Mouse (Mus musculus) midbrain, embryonic 16.5 days (tissue): ENCODE results near the gene 1700092M07Rik. TPM values are rescaled to one million over a fixed set of nuclear protein-coding genes. Genes with fewer than 3 reads are reported as not detected.

Experiments used
- ATAC-seq: fragments of 200-750 bp; cut with Nextera tagmentation; 2 replicates; pipeline ENCODE4 v1.8.0; 2017; ENCODE audit warnings: moderate TSS enrichment
- H3K27ac ChIP-seq: fragments of 300-500 bp; sonication (generic); 2 replicates; pipeline ENCODE4 v1.5.1; 2014; ENCODE audit warnings: mild to moderate bottlenecking, low read length, mixed read lengths
- H3K27me3 ChIP-seq: fragments of 300-500 bp; sonication (generic); 2 replicates; pipeline ENCODE4 v1.6.1; 2014; ENCODE audit warnings: low read depth, low read length, mixed read lengths; ENCODE audit not compliant: control insufficient read depth, insufficient read depth
- H3K36me3 ChIP-seq: fragments of 300-500 bp; sonication (generic); 2 replicates; pipeline ENCODE4 v1.6.1; 2014; ENCODE audit warnings: mild to moderate bottlenecking, low read length, moderate library complexity, mixed read lengths; ENCODE audit not compliant: control insufficient read depth, insufficient read depth
- H3K4me1 ChIP-seq: fragments of 300-500 bp; sonication (generic); 2 replicates; pipeline ENCODE4 v1.6.1; 2014; ENCODE audit warnings: mild to moderate bottlenecking, low read length, mixed read lengths; ENCODE audit not compliant: control insufficient read depth, insufficient read depth
- H3K4me2 ChIP-seq: fragments of 300-500 bp; sonication (generic); 2 replicates; pipeline ENCODE4 v1.6.1; 2014; ENCODE audit warnings: mild to moderate bottlenecking, low read length, mixed read lengths
- H3K4me3 ChIP-seq: fragments of 300-500 bp; sonication (generic); 2 replicates; pipeline ENCODE4 v1.5.1; 2014; ENCODE audit warnings: low read depth, mild to moderate bottlenecking, low read length, moderate library complexity, mixed read lengths
- H3K9ac ChIP-seq: fragments of 300-500 bp; sonication (generic); 2 replicates; pipeline ENCODE4 v1.6.1; 2014; ENCODE audit warnings: low read depth, low read length, mixed read lengths
- H3K9me3 ChIP-seq: fragments of 300-500 bp; sonication (generic); replicated peaks from 2 replicates; pipeline ENCODE4 v1.6.1; 2014; ENCODE audit warnings: mild to moderate bottlenecking, low read length, mixed read lengths; ENCODE audit not compliant: control insufficient read depth, poor library complexity, severe bottlenecking
- WGBS: fragments of 180-500 bp; shearing (Covaris S2); extraction: QIAGEN DNeasy Blood & Tissue Kit; methylation state at CpG from one replicate; pipeline ENCODE4 v1.1.7; 2014; 5-methylcytosine and 5-hydroxymethylcytosine counted together
- polyA plus RNA-seq: library from polyadenylated mRNA; unstranded; fragments of >200 nt; fragmentation: Nextera tagmentation; extraction: Ambion mirVana; gene quantifications from 2 replicates; pipeline ENCODE4 v1.2.1, GENCODE M21; 2015

1700092M07Rik gene
- polyA plus RNA-seq, 1 experiment from 2014 or later: 1.8 TPM

DNA sequence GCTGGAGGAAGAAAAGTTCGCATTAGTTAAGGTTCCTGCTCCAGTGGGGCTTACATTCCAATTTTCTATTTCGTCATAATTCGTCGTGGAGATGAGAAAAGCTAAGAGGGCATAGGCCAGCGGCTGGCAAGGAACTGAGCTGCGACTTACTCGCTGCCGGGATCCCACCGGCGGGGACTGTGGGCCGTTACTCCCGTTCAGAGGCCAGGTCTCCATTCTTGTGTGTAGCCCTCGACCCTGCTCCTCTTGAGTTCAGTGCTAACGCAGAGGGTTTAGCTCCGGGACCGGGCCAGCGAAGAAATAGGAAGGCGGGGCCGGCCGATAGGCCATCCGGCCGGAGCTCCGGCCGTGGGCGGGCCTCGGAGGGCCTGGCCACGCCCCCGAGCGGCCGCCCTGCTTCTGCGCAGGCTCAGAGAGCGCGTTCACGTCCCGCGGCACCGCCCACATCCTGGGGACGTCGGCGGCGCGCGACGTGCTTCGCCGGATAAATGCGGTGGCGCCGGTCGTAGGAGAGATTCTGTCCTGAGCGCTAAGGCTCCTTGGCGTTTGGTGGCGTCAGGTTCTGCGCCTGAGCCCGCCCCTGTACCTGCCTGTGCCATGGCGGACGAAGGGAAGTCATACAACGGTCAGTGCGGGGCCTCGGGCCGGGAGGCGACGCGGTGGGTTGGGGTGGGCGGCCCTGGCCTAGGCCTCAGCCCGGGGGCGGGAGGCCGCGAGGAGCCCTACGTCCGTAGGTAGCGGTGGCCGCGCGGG is 16.3 kb downstream of the 1700092M07Rik start, which contains the start of gene Nxf1:
Gene Nxf1, plus strand, starts transcription at position 439 of the 753 bp plus-strand sequence.
- Histone ChIP-seq H3K4me3 (peak within 1 kb of the TSS; percentile 100), H3K36me3 (peaks cover 7% of the 10 kb centered on the region), H3K4me2 (peak within 1 kb of the TSS; percentile 91), H3K27me3 (no peaks in the 10 kb centered on the region), H3K9ac (peak within 1 kb of the TSS; percentile 99), H3K9me3 (no peaks in the 10 kb centered on the region), H3K27ac (peak within 1 kb of the TSS; percentile 89), H3K4me1 (peaks cover 26% of the 10 kb centered on the region)
- peak; percentile 92 for ATAC-seq
- WGBS: under 1% methylated on average over 75 of the region's 75 CpGs

DNA sequence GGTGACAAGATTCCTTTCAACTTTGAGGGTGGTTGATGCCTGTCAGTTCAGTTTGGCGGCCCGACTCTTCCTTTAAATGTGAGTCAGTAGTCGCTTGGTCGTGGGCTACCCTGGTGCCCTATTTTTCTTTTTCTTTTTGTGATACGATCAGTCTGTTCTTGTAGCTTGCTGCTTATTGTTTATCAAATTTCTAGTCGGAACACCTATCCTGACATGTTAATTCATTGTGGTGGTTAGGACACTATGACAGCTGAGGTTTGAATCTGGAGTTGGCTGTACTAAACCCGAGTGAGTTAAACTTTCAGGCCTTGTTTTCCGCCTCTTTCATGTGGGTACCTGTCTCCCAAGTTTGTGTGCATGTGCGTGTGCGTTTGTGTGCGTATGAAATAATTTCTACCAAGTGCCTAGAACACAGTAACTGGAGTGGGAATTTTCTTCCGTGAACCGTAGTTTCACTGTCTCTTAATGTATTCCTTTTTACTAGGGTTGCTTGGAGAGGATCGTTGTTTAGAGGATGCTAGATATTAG is 17.0 kb downstream of the 1700092M07Rik start:
- Histone ChIP-seq H3K27me3 (no peaks in the 10 kb centered on the region), H3K4me3 (peak overlapping the region; percentile 100), H3K36me3 (peaks cover 7% of the 10 kb centered on the region), H3K27ac (peak overlapping the region; percentile 89), H3K9ac (peak overlapping the region; percentile 99), H3K9me3 (no peaks in the 10 kb centered on the region), H3K4me2 (peak overlapping the region; percentile 91), H3K4me1 (peaks cover 26% of the 10 kb centered on the region)
- ATAC-seq: peak; percentile 2; the same call in 1 of the 2 replicates
- 5% methylated on average over 14 of the region's 14 CpGs for WGBS

DNA sequence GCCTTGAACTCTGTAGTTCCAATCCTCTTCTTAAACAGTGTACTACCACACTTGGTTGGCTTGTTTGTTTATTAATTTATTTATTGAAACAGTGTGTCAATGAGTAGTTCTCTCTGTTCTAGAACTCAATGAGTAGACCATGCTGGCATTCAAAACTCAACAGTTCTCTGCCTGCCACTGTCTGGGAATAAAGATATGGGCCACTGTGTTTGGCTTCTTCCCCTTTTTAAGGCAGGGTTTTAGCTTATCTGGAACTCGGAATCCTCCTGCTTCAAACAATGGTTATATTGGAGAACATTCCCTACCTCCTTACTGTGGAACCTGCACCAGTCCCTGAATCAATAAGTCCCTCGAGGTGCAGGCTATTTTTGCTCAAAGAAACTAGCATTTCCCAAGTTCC is 18.4 kb downstream of the 1700092M07Rik start:
- no peak for ATAC-seq
- H3K27ac ChIP-seq: no peak overlapping the region
- H3K27me3 ChIP-seq: no peaks in the 10 kb centered on the region
- H3K4me3 ChIP-seq: no peak overlapping the region
- H3K36me3 ChIP-seq: peaks cover 14% of the 10 kb centered on the region
- H3K9ac ChIP-seq: no peak overlapping the region
- peak overlapping the region; percentile 91; the same call in 1 of the 2 replicates for H3K4me2 ChIP-seq
- WGBS: 85% methylated on average over 2 of the region's 2 CpGs
- H3K9me3 ChIP-seq: no peaks in the 10 kb centered on the region
- peaks cover 26% of the 10 kb centered on the region for H3K4me1 ChIP-seq

DNA sequence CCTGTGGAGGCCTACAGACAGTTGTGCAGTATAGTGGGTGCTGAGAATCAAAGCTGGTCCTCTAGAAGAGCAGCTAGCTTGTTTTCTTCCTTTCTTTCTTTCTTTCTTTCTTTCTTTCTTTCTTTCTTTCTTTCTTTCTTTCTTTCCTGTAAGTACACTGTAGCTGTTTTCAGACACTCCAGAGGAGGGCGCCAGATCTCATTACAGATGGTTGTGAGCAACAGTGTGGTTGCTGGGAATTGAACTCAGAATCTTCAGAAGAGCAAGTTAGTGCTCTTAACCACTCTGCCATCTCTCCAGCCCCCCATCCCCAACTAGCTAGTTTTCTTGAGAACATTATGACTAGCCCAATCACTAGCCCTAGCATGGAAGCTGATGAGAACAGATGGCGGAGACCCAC is 20.2 kb downstream of the 1700092M07Rik start:
- Histone ChIP-seq H3K4me1 (peaks cover 23% of the 10 kb centered on the region), H3K27ac (no peak overlapping the region), H3K4me2 (no peak overlapping the region), H3K4me3 (no peak overlapping the region), H3K27me3 (no peaks in the 10 kb centered on the region), H3K36me3 (peaks cover 26% of the 10 kb centered on the region), H3K9ac (no peak overlapping the region), H3K9me3 (no peaks in the 10 kb centered on the region)
- 91% methylated on average over 2 of the region's 2 CpGs for WGBS
- ATAC-seq: no peak

DNA sequence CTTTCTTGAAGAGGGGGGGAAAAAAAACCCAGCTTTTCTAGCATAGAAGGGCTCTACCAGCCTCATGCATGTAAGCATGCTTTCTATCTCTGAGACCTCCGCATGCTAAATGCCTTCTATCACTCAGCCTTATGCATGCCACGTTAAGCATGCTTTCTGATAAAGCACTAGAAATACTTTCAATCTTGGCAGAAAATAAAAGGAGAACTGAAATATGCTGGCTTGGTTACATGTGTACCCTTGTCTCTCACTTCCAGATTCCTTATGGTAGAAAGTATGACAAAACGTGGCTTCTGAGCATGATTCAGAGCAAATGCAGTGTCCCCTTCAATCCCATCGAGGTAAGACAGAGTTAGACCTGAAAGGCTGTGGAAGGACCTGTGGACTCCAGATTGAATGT is 22.8 kb downstream of the 1700092M07Rik start:
- WGBS: 95% methylated on average over 4 of the region's 4 CpGs
- no peak overlapping the region for H3K4me2 ChIP-seq
- no peak for ATAC-seq
- peaks cover 48% of the 10 kb centered on the region for H3K36me3 ChIP-seq
- H3K9ac ChIP-seq: no peak overlapping the region
- no peak overlapping the region for H3K4me3 ChIP-seq
- peaks cover 8% of the 10 kb centered on the region for H3K4me1 ChIP-seq
- H3K27me3 ChIP-seq: no peaks in the 10 kb centered on the region
- H3K9me3 ChIP-seq: no peaks in the 10 kb centered on the region
- H3K27ac ChIP-seq: no peak overlapping the region

DNA sequence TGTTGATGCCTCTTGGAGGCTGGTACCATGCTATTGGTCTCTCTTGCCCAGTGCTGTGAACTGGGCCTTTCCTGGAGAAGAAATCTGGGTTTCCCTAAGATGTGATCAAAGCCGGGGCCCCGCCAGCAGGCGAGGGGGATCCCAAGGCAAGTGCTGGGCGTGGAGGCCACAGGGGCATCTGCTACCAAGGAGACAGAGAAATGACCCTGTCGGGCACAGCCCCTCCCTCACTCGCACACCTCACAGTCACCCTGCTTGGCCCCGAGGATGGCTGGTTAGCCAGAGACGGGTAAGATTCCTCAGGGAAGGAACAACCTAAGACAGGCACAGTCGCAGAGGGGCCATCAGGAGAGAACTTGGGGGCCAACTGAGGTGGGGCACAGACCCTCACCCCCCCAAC is 25.0 kb downstream of the 1700092M07Rik start:
- Histone ChIP-seq H3K9ac (no peak overlapping the region), H3K4me3 (no peak overlapping the region), H3K36me3 (peaks cover 58% of the 10 kb centered on the region), H3K27me3 (no peaks in the 10 kb centered on the region), H3K4me1 (peaks cover 4% of the 10 kb centered on the region), H3K9me3 (no peaks in the 10 kb centered on the region), H3K27ac (no peak overlapping the region), H3K4me2 (no peak overlapping the region)
- ATAC-seq: no peak
- 96% methylated on average over 9 of the region's 9 CpGs for WGBS

DNA sequence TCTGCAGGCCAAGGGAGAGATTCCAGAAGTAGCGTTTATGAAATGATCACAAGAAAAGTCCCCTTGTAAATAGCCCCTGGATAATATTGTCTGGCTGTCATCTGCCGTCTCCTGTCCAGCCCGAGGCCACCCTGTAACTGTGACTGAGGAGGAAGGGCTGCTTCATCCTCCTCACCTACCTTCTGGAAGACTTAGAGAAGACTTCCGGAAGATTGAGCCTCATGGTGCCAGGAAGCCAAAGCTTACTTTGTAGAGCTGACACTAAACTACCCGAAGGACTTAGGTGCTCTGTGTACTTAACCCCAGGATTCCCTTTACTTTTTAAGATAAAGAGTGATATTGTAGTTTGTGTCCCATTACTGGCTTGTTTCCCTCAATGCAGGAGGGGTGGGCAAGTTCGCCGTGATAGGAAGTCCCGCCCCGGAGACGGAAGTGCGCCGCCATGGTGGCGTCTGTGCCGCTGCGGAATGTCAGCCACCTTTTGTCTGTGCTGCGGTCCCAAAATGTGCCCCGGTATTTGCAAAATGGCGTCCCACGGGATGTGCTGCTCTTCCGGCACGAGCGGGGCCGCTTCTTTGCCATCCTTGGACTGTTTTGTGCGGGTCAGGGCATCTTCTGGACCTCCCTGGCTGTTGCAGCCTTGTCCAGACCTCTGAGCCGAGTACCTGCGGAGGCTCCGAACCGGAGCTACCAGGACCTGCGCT is 30.2 kb downstream of the 1700092M07Rik start, which contains the start of gene Tmem223:
Gene Tmem223, plus strand, starts transcription at position 430 of the 704 bp plus-strand sequence.
- WGBS: 17% methylated on average over 29 of the region's 29 CpGs
- H3K27me3 ChIP-seq: no peaks in the 10 kb centered on the region
- H3K27ac ChIP-seq: peak within 1 kb of the TSS; percentile 88
- no peaks in the 10 kb centered on the region for H3K9me3 ChIP-seq
- peak within 1 kb of the TSS; percentile 92 for H3K9ac ChIP-seq
- peaks cover 29% of the 10 kb centered on the region for H3K4me1 ChIP-seq
- H3K4me2 ChIP-seq: peak within 1 kb of the TSS; percentile 74
- peak; percentile 38; the same call in 1 of the 2 replicates for ATAC-seq
- H3K36me3 ChIP-seq: peaks cover 36% of the 10 kb centered on the region
- H3K4me3 ChIP-seq: peak within 1 kb of the TSS; percentile 69

DNA sequence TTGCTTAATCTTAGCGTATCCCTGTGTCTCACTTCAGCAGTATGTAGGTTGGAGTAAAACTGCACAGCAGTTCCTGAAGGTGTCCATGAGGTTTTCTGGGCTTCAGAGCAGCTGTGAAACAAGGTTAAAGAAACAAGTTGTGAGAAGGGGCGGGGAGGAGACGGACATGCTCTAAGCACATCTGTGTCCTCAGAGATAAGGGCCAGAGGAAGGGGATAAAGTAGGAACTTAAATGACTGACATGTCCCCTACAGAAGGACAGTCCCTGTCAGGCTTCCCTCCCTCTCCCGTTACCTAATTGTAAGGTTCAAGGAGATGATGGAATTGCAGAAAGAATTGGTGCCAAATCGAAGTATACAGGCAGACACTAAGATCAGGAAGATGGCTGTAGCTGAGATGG is 32.5 kb downstream of the 1700092M07Rik start:
- Histone ChIP-seq H3K9me3 (no peaks in the 10 kb centered on the region), H3K36me3 (peaks cover 15% of the 10 kb centered on the region), H3K9ac (no peak overlapping the region), H3K4me2 (no peak overlapping the region), H3K27ac (no peak overlapping the region), H3K4me1 (peaks cover 29% of the 10 kb centered on the region), H3K27me3 (no peaks in the 10 kb centered on the region), H3K4me3 (no peak overlapping the region)
- WGBS: 92% methylated on average over 5 of the region's 5 CpGs
- no peak for ATAC-seq
